Mouse (Mus musculus): ENCODE measurements around the gene Xrcc3. TPM values are rescaled to one million over a fixed set of nuclear protein-coding genes. Genes with fewer than 3 reads are reported as not detected.

Gene Xrcc3
- total and polyA plus RNA-seq, 3 experiments = 11.8 to 16.3 (median 13.3) TPM

- no peak overlapping the region for H3K27ac ChIP-seq (ENCODE audit: insufficient read depth, low read depth)
- in situ Hi-C loops (cut with MboI; ENCODE audit: low pct_ligation_motif_present, low pct_unique_long_range_greater_than_20kb, low sequenced_read_pairs) = no loop called here
- H3K36me3 ChIP-seq (replicated peaks in 1 of 2; ENCODE audit: control insufficient read depth in 1 of 2, insufficient read depth in 1 of 2, low read length in 1 of 2) = peaks cover 65 to 95% of the 10 kb centered on the region in 2 experiments
- H3K9ac ChIP-seq (ENCODE audit: insufficient read depth, low read depth) = no peak overlapping the region
- TF ChIP-seq GABPA (IDR thresholded peaks at IDR 0.05; ENCODE audit: insufficient replicate concordance, low read depth, low read length) (no peak), JUN (IDR thresholded peaks at IDR 0.05; ENCODE audit: insufficient read depth, low read depth, low read length) (no peak), NELFE (IDR thresholded peaks at IDR 0.05; ENCODE audit: low read depth, low read length) (no peak), CHD2 (IDR thresholded peaks at IDR 0.05; ENCODE audit: low read length) (no peak)
- H3K79me2 ChIP-seq (replicated peaks; ENCODE audit: control insufficient read depth, extremely low read depth, insufficient read depth, poor library complexity, severe bottlenecking) = no peaks in the 10 kb centered on the region
- dilution Hi-C loops (cut with MboI; ENCODE audit: extremely low pct_ligation_motif_present, extremely low pct_unique_long_range_greater_than_20kb, low sequenced_read_pairs) = no loop called here
- no peaks in the 10 kb centered on the region for H3K27me3 ChIP-seq (replicated peaks)
- DNase-seq (ENCODE audit: extremely low read depth) = no peak
- H3K9me3 ChIP-seq (replicated peaks; ENCODE audit: low read length) = no peaks in the 10 kb centered on the region
- H3K4me3 ChIP-seq (replicated peaks in 1 of 3; ENCODE audit: low read depth in 2 of 3, low read length in 2 of 3, poor library complexity in 1 of 3) = no peak overlapping the region
- peaks cover 13 to 33% of the 10 kb centered on the region in 2 experiments for H3K4me1 ChIP-seq (ENCODE audit: control insufficient read depth in 1 of 2, insufficient read depth in 2 of 2)
- no peak overlapping the region for H3K4me2 ChIP-seq (ENCODE audit: insufficient read depth, low read depth, poor library complexity, severe bottlenecking)
These were observed 13.1 kb downstream of the Xrcc3 start for GRCm38 (mm10) chr12:111800459-111801183.

DNA sequence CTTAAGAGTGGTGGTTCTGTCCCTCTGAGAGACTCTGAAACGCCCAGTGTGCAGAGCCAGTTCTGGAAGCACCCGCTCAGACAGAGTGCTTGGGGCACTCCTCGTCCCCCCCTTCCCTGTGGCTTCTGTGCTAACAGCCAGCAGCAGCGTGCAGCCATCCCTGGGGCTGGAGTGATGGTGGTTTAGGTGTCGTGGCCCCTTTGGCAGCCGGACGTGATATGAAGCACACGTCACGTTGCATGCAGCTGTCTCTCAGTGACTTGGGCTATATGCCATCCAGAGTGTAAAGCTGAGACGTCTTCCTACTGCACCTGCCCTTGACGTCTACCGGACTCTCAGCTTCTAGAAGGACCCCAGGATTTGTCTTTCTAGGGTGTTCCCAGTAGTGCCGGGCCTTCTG lies 15.2 kb downstream of the Xrcc3 start:
- H3K4me3 ChIP-seq (replicated peaks in 1 of 3; ENCODE audit: low read depth in 2 of 3, low read length in 2 of 3, poor library complexity in 1 of 3) = no peak overlapping the region

DNA sequence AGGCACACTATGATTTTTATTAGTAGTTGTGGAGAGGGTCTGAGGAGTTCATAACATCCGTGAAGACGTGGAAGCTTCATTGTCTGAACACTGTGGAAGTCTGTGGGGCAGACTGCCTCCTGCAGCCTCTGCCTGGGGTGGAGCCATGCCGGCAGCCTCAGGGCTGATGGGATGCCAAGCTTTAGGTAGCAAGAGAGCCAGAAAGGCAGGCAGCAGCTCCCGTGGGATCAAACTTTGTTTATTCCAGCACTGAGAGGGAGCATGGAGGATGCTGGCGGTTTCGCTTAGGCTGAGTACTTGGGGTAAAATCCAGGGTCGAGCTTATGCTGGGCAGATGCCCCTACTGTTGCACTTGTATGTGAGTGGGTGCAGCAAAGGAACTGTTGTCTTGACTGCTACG lies 16.4 kb downstream of the Xrcc3 start:
- no peak for DNase-seq (ENCODE audit: extremely low read depth)
- Histone ChIP-seq H3K27ac (ENCODE audit: insufficient read depth, low read depth) (no peak overlapping the region), H3K27me3 (replicated peaks) (no peaks in the 10 kb centered on the region), H3K9ac (ENCODE audit: insufficient read depth, low read depth) (no peak overlapping the region), H3K9me3 (replicated peaks; ENCODE audit: low read length) (no peaks in the 10 kb centered on the region), H3K4me3 (replicated peaks in 1 of 3; ENCODE audit: low read depth in 2 of 3, low read length in 2 of 3, poor library complexity in 1 of 3) (no peak overlapping the region), H3K36me3 (replicated peaks in 1 of 2; ENCODE audit: control insufficient read depth in 1 of 2, insufficient read depth in 1 of 2, low read length in 1 of 2) (peaks cover 41 to 84% of the 10 kb centered on the region in 2 experiments), H3K4me2 (ENCODE audit: insufficient read depth, low read depth, poor library complexity, severe bottlenecking) (no peak overlapping the region), H3K79me2 (replicated peaks; ENCODE audit: control insufficient read depth, extremely low read depth, insufficient read depth, poor library complexity, severe bottlenecking) (no peaks in the 10 kb centered on the region), H3K4me1 (ENCODE audit: control insufficient read depth in 1 of 2, insufficient read depth in 2 of 2) (peaks cover 26 to 65% of the 10 kb centered on the region in 2 experiments)
- TF ChIP-seq MAZ (IDR thresholded peaks at IDR 0.05; ENCODE audit: low read depth, low read length) (no peak), ZMIZ1 (IDR thresholded peaks at IDR 0.05; ENCODE audit: low read depth, low read length) (no peak), NELFE (IDR thresholded peaks at IDR 0.05; ENCODE audit: low read depth, low read length) (no peak), TBP (conservative IDR thresholded peaks at IDR 0.05; ENCODE audit: low read depth, low read length) (no peak), GABPA (IDR thresholded peaks at IDR 0.05; ENCODE audit: insufficient replicate concordance, low read depth, low read length) (no peak), MAX (IDR thresholded peaks at IDR 0.05; ENCODE audit: low read length) (no peak), RCOR1 (conservative IDR thresholded peaks at IDR 0.05; ENCODE audit: low read depth, low read length) (no peak), CTCF (conservative IDR thresholded peaks at IDR 0.05 in 1 of 2, IDR thresholded peaks at IDR 0.05 in 1 of 2; ENCODE audit: low read depth in 2 of 2, low read length in 2 of 2) (no peak), CHD1 (IDR thresholded peaks at IDR 0.05; ENCODE audit: low read depth, low read length) (no peak), TCF12 (IDR thresholded peaks at IDR 0.05; ENCODE audit: low read depth, low read length) (no peak), E2F4 (IDR thresholded peaks at IDR 0.05; ENCODE audit: insufficient replicate concordance, low read depth, low read length) (no peak), POLR2AphosphoS2 (IDR thresholded peaks at IDR 0.05; ENCODE audit: low read depth, low read length) (no peak), MYC (IDR thresholded peaks at IDR 0.05; ENCODE audit: low read depth, low read length) (no peak), EP300 (IDR thresholded peaks at IDR 0.05; ENCODE audit: low read length) (no peak), RAD21 (IDR thresholded peaks at IDR 0.05; ENCODE audit: low read depth, low read length) (no peak), BHLHE40 (IDR thresholded peaks at IDR 0.05; ENCODE audit: low read depth, low read length) (no peak), NRF1 (IDR thresholded peaks at IDR 0.05; ENCODE audit: low read depth, low read length) (no peak), ZC3H11A (IDR thresholded peaks at IDR 0.05; ENCODE audit: low read depth, low read length) (no peak), ELF1 (IDR thresholded peaks at IDR 0.05; ENCODE audit: low read depth, low read length) (no peak)
- in situ Hi-C loops (cut with MboI; ENCODE audit: low pct_ligation_motif_present, low pct_unique_long_range_greater_than_20kb, low sequenced_read_pairs) = loop anchor here (5.0 kb wide), 1 partner anchor 40 kb away; no protein-coding TSS in a partner anchor
- dilution Hi-C loops (cut with MboI; ENCODE audit: extremely low pct_ligation_motif_present, extremely low pct_unique_long_range_greater_than_20kb, low sequenced_read_pairs) = no loop called here

More for the DNA sequence above, 15.2 kb downstream of the Xrcc3 start:
- H3K9me3 ChIP-seq (replicated peaks; ENCODE audit: low read length) = no peaks in the 10 kb centered on the region
- no peak for DNase-seq (ENCODE audit: extremely low read depth)
- TF ChIP-seq MXI1 (IDR thresholded peaks at IDR 0.05; ENCODE audit: low read depth, low read length) (no peak), HCFC1 (IDR thresholded peaks at IDR 0.05; ENCODE audit: low read depth, low read length) (no peak), SIN3A (IDR thresholded peaks at IDR 0.05; ENCODE audit: low read length) (no peak), MEF2A (IDR thresholded peaks at IDR 0.05; ENCODE audit: borderline replicate concordance, low read depth, low read length) (no peak), CTCF (conservative IDR thresholded peaks at IDR 0.05 in 1 of 2, IDR thresholded peaks at IDR 0.05 in 1 of 2; ENCODE audit: low read depth in 2 of 2, low read length in 2 of 2) (no peak), EP300 (IDR thresholded peaks at IDR 0.05; ENCODE audit: low read length) (no peak), PAX5 (IDR thresholded peaks at IDR 0.05; ENCODE audit: low read length) (no peak)
- H3K4me1 ChIP-seq (ENCODE audit: control insufficient read depth in 1 of 2, insufficient read depth in 2 of 2) = peaks cover 23 to 52% of the 10 kb centered on the region in 2 experiments
- dilution Hi-C loops (cut with MboI; ENCODE audit: extremely low pct_ligation_motif_present, extremely low pct_unique_long_range_greater_than_20kb, low sequenced_read_pairs) (no loop called here), in situ Hi-C loops (cut with MboI; ENCODE audit: low pct_ligation_motif_present, low pct_unique_long_range_greater_than_20kb, low sequenced_read_pairs) (loop anchor here (5.0 kb wide), 1 partner anchor 39 kb away; no protein-coding TSS in a partner anchor)
- H3K36me3 ChIP-seq (replicated peaks in 1 of 2; ENCODE audit: control insufficient read depth in 1 of 2, insufficient read depth in 1 of 2, low read length in 1 of 2) = peaks cover 47 to 85% of the 10 kb centered on the region in 2 experiments
- H3K27me3 ChIP-seq (replicated peaks) = no peaks in the 10 kb centered on the region
- no peaks in the 10 kb centered on the region for H3K79me2 ChIP-seq (replicated peaks; ENCODE audit: control insufficient read depth, extremely low read depth, insufficient read depth, poor library complexity, severe bottlenecking)
- H3K27ac ChIP-seq (ENCODE audit: insufficient read depth, low read depth) = no peak overlapping the region
- no peak overlapping the region for H3K4me2 ChIP-seq (ENCODE audit: insufficient read depth, low read depth, poor library complexity, severe bottlenecking)
- H3K9ac ChIP-seq (ENCODE audit: insufficient read depth, low read depth) = no peak overlapping the region

Data from CH12.LX (cell line).